In genomic region chr10:87927131-87927609, GRCm38 (mm10) we compare ENCODE assay signal across 8 mouse cellular contexts.
A peak's percentile ranks its signal among the peaks of the same experiment; 100 is the strongest.
DNase-seq lines count a peak whose midpoint lies in the region; ATAC-seq lines count a peak whose summit lies in the region.

No protein-coding gene starts in this region.

- H3K9ac ChIP-seq in forebrain, embryonic 16.5 days (replicated peaks; ENCODE audit: low read depth, low read length), result no peak overlapping the region

- H3K4me1 ChIP-seq in forebrain, embryonic 16.5 days (replicated peaks; ENCODE audit: control insufficient read depth, insufficient read depth, low read length), result peaks cover 12% of the 10 kb centered on the region

- 0% methylated on average over 4 of the region's 6 CpGs for WGBS in forebrain, embryonic 16.5 days

- ATAC-seq in forebrain, embryonic 16.5 days, result peak; percentile 98

- no peak overlapping the region for H3K4me3 ChIP-seq in forebrain, embryonic 16.5 days (replicated peaks; ENCODE audit: low read length)

- intact Hi-C loops in heart, postnatal 25 days (cut with DNase I), result loop anchor here (5.0 kb wide), 2 partner anchors 35 to 65 kb away; no protein-coding TSS in a partner anchor

- peak overlapping the region; percentile 21; the same call in 1 of the 2 replicates for H3K4me2 ChIP-seq in forebrain, embryonic 16.5 days (ENCODE audit: low read length)

- no peaks in the 10 kb centered on the region for H3K36me3 ChIP-seq in forebrain, embryonic 16.5 days (ENCODE audit: control insufficient read depth, insufficient read depth)

- peak; percentile 29 for DNase-seq in urinary bladder, postnatal 14 days (ENCODE audit: low spot score)
- no peak for DNase-seq in urinary bladder, adult 18-20 months (ENCODE audit: low spot score in 2 of 2)
- peak; percentile 40 for DNase-seq in heart, postnatal 25 days (ENCODE audit: low spot score)
- peak; percentile 58 to 79 for DNase-seq in layer of hippocampus, adult 18-20 months (ENCODE audit: low spot score in 2 of 2)
- DNase-seq in lung, postnatal 10 days, result peak; percentile 68
- DNase-seq in right cerebral cortex, postnatal 4 days, result peak; percentile 13
- DNase-seq in thymus, postnatal 4 days, result no peak

- no peaks in the 10 kb centered on the region for H3K9me3 ChIP-seq in forebrain, embryonic 16.5 days (ENCODE audit: control insufficient read depth, low read length)

- H3K27me3 ChIP-seq in forebrain, embryonic 16.5 days (replicated peaks; ENCODE audit: control insufficient read depth, insufficient read depth, low read length), result 0 out of 2 replicates have a peak, but pooled peaks cover 2% of the 10 kb centered on the region

- H3K27ac ChIP-seq in forebrain, embryonic 16.5 days (ENCODE audit: low read length), result peak overlapping the region; percentile 41; the same call in 1 of the 2 replicates

Comparison
In these comparisons a context has a peak if more than half of its experiments do, and no peak if none do; other contexts are left out.
1. DNase-seq: peak in urinary bladder, postnatal 14 days (single experiment), heart, postnatal 25 days (single experiment), layer of hippocampus, adult 18-20 months (2 of 2), lung, postnatal 10 days (single experiment) and right cerebral cortex, postnatal 4 days (single experiment); none in urinary bladder, adult 18-20 months (0 of 2) and thymus, postnatal 4 days (single experiment).